Mouse (Mus musculus) MEL-GATA-1-ER (cell line): ENCODE data around the gene Uggt1.

Experiments
- DNase-seq: peaks from one replicate; pipeline ENCODE4 v3.0.0-alpha.2; 2012; ENCODE audit warnings: low read depth; ENCODE audit errors: extremely low read depth

The Uggt1 gene

GRCm38 (mm10) chr1:36118958-36119357 is 125.6 kb downstream of the Uggt1 start:
- DNase-seq = no peak

GRCm38 (mm10) chr1:36118061-36118685 is 126.3 kb downstream of the Uggt1 start:
- DNase-seq = no peak

DNA sequence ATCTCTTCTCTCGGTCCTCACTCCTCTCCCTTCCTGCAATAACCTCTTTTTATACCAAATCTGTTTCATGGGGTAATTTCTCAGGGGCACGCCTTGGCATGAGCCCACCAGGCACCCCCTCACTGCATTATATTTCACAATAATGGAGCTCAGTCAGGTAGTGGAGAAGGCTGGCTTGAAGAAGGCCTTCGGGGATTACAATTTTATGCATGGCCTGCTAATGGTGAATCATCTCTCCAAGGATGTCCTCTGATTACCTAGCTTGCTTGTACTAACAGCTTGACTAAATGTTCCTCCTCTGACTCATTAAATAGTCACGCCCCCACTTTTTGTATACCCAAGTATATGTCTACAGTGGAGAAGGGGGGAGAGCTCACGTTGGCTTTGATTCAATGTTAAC is 128.0 kb downstream of the Uggt1 start:
- DNase-seq = no peak

DNA sequence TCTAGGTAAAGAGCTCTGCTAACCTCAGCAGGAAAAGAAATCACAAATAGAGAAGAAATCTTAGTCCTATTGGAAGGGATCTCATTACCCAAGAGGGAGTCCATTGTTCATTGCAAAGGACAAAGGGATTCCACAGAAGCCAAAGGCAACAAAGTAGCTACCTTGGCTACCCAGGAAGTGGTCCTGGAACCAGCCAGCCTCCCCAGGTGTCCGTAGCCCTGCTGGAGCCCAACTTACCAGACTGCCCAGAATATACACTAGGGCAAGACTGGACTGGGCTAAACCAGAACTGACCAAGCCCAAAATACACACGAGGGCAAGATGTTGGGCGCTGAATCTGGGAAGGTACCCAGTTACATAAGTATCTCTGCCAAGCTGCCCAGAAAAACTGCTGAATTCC is 129.7 kb downstream of the Uggt1 start:
- no peak for DNase-seq

- DNase-seq = no peak
Measured at GRCm38 (mm10) chr1:36113670-36114069, 130.8 kb downstream of the Uggt1 start.

- DNase-seq = no peak
Measured at GRCm38 (mm10) chr1:36112665-36113064, 131.9 kb downstream of the Uggt1 start.

DNA sequence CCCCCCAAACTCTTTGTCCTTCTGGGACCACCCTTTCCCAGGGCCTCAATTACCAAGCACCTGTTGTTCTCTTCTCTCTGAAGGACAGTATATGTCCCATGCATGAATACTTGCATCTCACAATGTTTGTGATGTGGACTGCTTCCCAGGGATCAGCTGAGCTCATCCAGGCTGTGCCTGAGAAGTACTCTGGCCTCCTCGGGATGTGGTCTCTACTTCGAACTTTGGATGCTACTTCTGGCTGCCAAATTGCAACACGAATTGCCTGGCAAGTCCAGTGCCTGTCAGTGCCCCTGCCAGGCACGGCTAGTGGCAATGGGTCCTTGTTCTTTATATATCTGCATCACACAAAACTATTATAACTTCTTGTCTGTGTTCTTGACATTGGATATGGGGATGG is 134.5 kb downstream of the Uggt1 start:
- DNase-seq = no peak

- DNase-seq = no peak
Measured at GRCm38 (mm10) chr1:36105917-36106706, 138.4 kb downstream of the Uggt1 start.

DNA sequence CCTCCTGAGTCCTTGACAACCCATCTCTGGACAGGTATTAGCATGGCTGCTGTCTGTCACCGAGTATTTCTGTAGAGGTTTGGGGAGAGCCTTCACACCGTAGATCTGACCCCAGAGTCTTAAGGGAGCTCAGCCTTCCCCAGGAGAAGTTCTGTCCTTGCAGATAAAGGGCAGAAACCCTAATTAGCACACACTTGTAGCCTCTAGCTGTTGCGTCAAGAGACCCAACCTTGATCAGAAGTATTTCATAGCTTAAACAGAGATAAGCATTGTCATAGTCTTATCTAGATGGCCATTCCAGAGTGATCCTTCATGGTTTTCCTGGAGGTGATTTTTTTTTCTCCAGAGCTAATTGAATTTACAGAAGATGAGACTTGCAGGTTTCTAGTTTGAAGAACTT is 144.1 kb downstream of the Uggt1 start:
- no peak for DNase-seq

GRCm38 (mm10) chr1:36098432-36098831 is 146.1 kb downstream of the Uggt1 start:
- no peak for DNase-seq

DNA sequence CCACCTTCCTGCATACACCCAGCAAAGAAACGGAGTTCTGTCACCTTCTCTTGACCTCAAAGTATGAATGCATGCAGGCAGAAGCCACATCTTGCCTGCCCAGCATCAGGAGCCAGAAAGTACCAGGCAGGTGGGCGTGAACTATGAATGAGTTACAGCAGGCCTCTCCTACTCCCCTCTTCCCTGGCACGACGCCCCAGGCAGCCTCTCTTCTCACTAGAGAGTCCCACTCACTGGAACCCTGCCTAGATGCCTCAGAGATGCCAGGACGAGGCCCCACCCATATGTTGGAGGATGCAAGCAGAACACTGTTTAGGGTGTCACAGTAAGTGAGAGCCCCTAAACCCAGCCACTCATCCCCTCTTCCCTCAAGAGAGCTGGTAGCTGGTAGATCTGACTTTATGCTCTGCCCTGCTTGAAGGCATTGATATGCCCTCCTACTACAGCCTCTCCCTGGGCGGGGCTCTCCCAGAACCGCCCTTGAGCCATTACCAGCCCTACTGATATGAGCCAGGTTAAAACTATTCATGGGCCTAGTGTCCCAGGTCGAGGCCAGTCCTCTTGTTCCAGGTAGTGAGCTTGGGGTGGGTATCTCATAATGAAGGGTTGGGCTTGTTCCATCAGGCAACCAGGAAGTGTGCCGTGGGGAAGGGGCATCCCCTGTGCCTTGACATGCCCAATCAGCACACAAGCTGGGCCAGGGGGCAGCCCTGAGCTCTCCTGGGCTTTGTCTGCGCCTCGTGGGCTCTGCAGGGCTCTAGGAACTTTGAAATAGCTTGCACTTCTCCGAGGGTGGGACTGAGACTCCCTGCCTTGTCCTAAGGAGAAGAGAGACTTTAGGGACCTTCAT is 148.9 kb downstream of the Uggt1 start:
- DNase-seq = no peak

DNA sequence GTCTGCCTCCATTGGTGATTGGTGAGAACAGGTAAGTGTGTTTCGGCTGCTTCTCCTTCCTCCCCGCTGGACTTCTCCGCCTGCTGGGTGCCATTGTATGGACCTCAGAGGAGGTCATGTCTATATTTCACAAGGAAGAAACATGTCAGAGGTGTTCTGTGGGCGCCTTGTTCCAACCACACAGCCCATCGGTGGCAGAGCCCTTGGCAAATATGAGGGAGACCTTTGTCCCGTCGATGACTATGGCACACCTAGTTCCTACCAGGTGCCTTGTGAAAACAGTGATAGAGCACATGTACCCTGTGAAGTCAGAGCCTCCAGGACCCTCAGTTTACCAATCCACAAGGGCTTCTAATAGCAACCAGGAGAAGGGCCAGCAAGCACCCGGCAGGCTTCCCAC is 150.8 kb downstream of the Uggt1 start:
- no peak for DNase-seq

DNA sequence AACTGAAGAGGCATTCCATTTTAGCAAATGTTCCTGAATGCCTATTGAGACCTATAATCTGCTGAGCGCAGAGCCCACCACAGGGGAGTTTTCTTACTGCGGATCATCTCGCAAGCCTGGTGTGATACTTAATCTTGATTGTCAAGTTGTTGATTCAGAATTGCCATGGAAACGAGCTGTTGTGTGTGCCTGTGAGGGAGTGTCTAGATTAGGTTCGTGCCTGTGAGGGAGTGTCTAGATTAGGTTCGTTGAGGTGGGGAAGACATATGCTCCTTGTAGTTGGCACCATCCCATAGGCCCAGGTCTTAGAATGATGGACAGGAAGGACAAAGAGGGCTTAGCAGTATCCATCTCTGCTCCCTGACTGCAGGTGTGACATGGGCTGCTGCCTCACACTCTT is 153.3 kb downstream of the Uggt1 start:
- DNase-seq = no peak

DNA sequence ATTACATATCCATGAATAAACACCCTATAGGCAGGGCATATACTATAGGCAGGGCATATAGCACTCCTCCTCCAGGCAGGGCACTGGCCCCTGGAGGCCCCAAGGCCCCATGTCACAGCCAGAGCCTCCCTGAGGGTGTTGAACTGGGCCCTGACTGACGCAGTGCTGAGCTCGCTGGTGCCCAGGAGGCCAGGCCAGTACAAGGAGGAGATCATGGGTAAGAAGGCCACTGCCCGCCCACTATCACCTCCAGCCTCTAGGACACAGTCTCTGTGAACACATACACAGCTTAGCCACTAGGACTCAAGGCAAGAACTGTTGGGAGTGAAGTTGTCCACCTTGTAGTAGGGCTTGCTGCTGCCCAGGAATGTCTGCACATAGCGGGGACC is 153.8 kb downstream of the Uggt1 start:
- DNase-seq = no peak
